Mouse (Mus musculus) kidney, postnatal 4 days (tissue): ENCODE measurements around the gene Ap2m1.
A peak's percentile ranks its signal among the peaks of the same experiment; 100 is the strongest.

Experiments
- DNase-seq, 2 experiments: peaks; one replicate each; pipeline ENCODE4 v3.0.0; 2021; ENCODE audit warnings: mixed read lengths in 2 of 2

Ap2m1 gene

DNA sequence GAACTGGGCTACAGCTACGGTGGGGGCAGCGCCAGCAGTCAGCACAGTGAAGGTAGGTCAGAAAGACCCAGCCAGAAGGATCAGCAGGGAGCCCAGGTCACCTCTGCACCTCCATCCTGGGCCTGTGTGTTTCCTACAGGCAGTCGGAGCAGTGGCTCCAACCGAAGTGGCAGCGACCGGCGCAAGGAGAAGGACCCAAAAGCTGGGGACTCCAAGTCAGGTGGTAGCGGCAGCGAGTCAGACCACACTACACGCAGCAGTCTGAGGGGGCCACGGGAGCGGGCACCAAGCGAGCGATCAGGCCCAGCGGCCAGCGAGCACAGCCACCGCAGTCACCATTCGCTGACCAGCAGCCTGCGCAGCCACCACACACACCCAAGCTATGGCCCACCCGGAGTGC is 4.3 kb upstream of the Ap2m1 start:
- DNase-seq, result no peak

DNA sequence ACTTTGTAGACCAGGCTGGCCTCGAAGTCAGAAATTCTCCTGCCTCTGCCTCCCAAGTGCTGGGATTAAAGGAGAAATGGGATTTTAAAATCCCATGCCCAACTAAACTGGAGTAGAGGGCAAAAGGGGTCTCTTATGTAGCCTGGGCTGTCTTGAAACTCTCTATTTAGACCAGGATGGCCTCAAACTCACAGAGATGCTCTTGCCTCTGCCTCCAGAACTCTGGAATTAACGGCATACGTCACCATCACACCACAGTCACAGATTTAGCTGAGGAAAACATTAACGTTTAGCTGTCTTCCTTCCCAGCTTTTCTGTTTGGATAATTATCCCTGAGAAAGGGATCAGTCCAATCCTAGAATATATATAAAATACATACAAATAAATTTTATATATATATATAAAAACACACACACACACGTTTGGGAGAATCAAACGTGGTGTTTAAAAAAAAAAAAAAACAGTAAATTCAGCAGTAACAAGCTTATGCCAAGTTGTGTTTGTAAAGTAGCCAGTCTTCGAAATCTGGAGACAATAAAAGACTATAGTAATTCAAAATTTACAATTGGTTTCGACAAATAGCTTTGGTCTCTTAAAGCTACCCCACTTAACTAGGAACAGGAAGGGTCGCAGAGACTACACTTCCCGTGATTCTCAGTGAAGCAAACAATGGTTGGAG is 522 bp upstream of the Ap2m1 start:
- no peak for DNase-seq

DNA sequence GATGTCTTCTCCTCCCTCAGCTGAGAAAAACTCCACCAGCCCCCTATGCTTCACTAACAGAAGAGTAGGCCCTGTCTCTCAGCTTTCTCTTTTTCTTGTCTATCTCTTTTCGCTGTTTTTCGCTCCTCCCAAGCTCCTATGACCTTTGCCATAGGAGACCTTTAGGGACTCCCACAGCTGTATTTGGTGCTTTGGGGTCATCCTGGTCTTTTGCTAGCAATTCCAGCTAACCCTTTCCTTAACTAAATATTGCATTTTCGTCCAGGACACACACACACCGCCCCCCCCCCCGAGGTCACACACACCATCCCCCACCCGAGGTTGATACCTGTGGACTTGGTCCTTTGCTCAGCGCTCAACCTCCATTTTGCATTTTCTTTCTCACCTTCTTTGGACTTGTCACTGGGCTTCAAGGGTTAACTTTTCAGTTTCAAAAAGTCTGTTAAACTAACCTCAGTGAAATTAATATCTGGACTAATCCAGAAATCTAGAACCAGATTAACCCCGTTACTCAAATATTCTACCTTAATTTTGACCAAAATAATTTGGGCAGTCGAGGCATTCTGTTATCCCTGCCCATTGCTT is 895 bp downstream of the Ap2m1 start:
- DNase-seq, result no peak

DNA sequence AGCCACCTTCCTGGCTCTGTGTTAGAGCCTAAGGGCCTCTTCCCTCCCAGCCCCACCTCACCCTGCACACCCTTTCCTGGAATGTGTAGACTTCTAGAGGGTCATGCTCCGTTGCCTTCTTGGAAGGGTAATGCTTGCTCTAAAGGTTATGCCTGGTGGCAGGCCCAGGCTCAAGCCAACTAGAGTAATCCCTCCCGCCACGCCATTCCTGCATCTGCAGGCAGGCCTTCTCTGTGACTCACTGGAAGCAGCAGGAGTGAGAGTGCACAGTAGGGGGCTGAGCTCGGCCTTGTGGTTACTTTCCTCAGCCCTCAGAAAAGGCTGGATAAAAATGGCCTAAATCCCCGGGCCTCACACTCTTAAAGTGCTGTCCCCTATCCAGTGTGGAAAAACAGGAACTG is 1.8 kb downstream of the Ap2m1 start:
- DNase-seq, result peak; percentile 55 to 75

DNA sequence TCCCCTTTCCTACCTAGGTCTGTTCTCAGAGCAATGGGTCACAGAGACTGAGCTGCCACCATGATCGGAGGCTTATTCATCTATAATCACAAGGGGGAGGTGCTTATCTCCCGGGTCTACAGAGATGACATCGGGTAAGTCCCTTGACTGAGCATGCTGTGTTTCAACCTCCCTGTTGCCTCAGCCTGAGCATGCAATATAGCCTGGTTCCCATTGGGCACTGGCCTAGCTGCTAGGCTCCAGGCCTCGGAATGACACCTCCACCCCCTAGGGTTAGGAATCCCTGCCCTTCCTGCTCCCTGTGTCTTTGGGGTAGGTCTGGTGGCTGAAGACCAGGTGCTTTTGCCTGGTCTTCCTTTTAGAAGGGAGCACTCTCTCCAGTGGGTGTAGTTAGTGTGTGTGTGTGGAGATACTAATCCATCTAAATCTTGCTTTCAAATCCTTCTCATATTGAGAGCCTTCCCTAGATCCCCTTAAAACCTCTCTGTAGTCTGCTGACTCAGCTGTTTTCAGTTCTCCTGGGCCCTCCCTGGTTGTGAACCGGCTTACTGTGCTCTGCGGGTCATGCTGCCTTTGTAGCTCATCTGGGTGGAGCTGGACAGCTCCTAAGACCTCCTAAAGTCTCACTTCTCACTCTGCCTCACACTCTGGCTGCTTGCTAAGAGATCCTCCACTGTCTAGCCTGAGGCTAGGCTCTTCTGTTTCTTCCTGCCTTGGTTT is 2.5 kb downstream of the Ap2m1 start:
- DNase-seq, result no peak

DNA sequence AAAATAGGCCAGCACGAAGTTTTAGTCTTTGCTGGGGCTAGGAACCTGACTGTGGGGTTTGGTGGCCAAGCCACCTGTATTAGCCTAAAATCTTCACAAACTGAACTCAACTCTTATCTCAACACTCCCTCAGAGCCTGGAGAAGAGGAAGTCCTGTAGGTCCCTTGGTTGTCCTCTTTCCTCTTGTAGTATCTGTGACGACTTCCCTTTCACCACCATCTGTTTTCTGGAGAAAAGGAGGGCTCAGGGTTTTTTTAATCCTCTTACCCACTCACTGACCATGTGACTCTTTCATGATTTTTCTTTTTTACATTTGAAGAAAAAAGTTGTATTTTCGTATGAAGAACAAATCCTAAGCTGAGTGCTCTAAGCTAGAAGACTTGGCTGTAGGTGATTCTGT is 4.4 kb downstream of the Ap2m1 start:
- no peak for DNase-seq

DNA sequence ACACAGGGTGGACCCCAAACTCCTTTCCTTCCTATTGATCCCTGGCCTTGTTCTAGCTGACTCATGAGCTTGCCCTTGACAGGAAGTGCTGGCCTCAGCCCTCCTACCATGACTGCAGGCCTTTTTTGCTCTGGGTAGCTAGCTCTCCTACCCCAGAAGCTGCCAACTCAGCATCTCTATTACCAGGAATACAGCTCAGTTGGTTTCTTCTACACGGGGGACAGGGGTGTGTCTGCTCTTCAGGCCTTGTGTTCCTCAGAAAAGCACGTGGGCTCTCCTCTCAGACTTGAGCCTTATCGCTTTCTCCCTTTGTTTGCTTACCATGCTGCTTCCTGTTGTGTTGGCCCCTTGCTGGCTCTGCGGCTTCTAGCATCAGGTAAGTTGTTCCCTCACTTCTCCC is 5.2 kb downstream of the Ap2m1 start:
- no peak for DNase-seq

DNA sequence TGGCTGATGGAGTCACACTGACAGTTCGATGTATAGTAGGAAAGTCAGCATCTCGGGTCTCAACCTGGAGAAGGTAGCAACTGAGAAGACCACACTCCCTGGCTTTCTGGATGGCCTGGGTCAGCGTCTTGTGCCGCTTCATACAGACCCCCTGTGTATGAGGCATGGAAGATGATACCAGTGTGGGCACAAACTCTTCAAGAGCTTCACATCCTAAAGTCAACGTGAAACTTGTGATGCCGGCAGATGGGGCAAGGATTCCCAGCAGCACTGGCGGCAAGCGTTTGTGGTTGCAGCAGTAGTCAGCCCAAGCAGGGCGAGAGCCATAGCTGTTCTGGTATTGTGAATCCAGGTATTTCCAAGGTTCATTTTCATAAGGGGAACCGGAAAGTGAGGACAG is 10.4 kb downstream of the Ap2m1 start:
- DNase-seq, result no peak

DNA sequence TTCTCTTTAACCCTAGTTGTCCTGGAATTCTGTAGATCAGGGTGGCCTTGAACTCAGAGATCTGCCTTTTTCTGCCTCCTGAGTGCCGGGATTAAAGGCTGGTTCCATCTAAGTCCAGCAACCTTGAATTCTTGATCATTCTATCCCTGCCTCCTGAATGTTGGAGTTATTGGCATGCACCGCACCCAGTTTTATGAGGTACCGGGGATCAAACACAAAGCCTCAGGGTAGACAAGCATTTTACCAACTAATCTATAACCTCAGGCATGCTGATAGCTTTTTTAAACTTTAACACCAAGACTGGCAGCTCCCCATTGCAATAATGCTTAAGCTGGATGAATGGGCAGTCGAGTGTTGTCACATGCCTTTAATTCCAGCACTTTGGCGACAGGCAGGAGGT is 12.1 kb downstream of the Ap2m1 start:
- DNase-seq, result no peak

DNA sequence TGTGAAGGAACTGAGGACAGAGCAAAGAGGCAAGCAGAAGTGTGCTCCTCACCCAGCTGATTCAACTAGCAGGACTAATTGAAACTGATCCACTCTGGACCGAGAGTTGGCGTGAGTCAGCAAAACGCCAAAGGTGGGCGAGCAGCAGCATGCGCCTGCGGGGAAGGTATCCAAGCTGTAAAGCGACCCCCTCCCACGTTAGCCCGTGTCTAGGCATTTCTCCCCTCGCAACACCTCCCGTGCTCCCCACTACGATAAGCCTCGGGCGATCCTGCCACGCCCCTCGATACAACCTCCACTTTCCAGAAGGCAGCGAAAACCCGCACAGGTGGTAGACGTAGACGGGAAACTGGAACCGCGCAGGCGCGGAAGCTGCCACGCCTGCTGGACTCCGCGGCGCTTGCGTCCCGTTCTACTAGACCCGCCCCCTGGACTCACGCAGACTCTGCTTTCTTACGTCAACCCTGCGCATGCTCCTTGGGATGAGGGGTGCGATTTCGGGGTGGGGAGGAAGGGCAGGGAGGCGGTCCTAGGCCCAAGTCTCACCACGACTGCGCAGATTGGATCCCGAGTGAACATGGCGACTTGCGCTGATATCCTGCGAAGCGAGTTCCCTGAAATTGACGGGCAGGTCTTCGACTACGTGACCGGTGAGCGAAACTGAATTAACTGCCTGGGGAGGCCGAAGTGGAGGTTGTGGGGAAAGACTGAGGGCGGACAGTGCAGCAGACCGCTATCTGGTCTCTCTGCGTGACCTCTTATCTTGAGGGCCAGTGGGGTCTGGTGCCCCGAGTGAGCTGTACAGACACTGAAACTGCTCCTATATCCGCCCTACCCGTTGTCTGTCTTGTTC is 13.0 kb downstream of the Ap2m1 start, which contains the start of gene Abcf3:
Abcf3 (plus strand) TSS at position 482 of the 853 bp plus-strand sequence.
- peak; percentile 97 to 98 for DNase-seq

DNA sequence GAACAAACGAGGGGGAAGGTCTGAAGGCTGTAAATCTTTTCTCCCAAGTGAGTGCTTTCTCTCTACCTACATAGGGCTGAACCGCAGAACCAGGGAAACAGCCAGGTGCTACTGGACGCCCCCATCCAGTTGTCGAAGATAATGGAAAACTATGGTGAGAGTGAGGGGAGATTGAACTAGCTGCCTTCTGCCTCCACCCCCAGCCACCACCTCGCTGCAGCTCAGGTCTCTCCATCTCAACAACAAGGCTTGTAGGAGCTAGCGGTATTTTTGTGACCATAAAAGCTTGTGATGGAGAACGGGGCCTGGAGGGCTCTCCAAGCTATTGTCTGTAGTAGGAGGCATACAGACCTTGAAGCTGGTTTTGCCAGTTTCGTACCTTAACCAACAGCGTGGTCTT is 13.9 kb downstream of the Ap2m1 start:
- no peak for DNase-seq

DNA sequence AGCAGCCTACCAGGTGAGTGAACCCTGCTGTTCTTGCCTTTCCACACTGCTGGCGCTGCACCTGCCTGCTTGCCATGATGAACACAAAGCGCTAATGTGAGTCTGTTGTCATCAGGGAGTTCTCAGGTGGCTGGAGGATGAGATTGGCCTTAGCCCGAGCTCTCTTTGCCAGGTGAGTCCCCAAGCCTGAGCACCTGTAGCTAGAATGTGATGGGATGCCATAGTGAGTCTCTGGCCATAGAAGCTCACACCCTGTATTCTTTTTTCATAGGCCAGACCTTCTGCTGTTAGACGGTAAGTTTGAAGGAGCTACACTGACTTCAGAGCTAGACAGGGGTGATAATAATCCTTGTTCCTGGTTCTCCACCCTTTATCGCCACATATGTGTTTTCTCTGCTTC is 16.4 kb downstream of the Ap2m1 start:
- no peak for DNase-seq

DNA sequence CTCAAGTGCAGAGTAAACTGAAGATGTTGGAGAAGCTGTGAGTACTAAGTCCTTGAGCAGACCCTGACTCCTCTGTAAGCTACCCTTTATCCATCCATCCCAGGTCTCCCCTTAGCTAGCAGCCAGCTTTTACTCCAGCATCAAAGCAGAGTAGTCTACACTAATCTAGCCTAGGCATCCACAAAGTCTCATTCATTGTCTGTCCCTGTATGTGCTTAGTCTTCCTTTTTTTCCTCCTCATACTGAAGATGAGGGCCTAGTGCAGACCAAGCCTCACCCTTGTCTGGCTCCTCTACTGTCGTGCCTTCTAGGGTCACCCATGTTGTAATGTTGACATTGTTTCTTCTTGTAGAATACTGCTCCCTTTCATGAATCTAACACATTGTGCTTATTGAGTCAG is 17.3 kb downstream of the Ap2m1 start:
- no peak for DNase-seq

DNA sequence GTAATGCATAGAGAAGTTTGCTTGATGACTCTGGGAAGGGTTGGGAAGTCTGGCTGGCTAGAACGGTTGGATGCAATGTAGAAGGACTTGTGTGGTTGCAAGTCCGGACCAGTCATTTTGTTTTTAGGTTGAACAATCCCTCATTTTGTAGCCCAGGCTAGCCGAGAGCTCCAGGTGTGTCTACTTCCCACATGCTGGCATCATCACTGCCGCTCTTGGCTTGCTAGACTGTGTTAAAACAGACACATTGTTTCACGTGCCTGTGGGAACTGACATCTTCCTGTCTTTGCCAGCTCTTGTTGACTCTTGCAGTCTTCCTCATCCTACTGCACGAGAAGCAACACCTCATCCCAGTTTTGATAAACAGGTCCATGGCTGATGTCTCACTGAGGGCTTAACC is 19.7 kb downstream of the Ap2m1 start:
- DNase-seq, result no peak

DNA sequence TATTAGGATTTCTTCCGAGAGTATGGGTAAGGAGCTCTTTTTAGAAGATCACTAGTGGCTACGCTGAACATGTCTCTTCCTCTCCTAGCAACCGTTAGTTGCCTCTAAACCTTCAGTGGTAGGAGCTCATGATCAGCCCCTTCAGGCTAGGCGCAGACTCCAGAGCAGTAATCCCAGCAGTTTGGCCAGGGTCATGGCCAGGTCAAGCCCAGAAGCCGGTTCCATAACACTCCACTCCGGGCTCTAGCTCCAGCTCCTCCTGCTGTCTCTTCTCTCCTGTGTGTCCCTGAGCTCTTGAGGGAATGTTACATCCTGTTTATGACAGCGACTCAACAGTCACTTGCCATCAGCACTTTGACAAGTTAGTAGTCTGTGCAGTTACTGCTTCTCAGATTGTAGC is 22.1 kb downstream of the Ap2m1 start:
- no peak for DNase-seq

DNA sequence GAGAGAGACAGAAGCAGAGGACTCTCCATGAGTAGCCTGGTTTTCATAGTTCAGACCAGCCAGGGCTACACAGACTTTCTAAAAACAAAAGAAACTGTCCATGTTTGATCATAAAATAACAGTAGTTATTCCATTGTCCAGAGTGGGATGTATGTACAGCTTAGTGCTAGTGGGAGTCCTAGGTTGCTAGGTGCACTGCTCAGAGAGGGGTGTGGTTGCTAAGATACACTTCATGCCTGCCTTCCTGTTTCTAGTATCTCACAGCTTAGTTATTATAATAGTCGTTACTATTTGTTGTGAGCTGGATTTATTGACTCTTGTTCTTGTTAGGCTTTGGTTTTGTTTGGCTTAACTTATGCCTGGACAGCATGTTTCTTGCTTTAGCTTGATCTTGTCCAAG is 29.8 kb downstream of the Ap2m1 start:
- no peak for DNase-seq

DNA sequence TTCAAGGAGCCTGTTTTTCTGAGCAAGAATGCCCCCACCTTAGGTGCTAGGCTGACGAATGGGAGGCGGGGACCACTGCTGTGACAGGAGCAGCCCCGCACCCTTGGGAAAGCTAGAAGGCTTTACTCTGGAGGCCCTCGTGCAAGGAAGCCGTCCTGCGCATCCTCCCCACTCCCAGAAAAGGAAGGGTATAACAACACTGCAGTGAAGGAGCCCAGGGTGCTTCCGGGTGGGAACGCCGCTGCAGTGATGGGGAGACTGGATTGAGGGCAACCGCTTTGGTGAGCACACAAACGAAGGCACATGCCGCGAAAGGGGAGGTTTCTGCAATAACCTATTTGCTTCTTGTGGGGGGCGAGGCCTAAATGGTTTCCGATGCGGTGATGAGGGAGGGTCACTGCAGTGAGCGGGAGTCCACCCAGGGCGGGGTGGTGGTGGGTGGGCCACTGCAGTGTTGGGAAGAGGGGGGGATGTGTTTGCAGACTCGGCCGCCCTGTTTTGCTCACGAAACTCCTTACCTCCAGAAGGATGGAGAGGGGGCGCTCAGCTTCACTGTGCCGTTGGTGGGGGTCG is 54.2 kb downstream of the Ap2m1 start, which contains the start of gene Vwa5b2:
Vwa5b2 (plus strand) TSS at position 106 of the 573 bp plus-strand sequence.
- peak; percentile 19 to 20 for DNase-seq

DNA sequence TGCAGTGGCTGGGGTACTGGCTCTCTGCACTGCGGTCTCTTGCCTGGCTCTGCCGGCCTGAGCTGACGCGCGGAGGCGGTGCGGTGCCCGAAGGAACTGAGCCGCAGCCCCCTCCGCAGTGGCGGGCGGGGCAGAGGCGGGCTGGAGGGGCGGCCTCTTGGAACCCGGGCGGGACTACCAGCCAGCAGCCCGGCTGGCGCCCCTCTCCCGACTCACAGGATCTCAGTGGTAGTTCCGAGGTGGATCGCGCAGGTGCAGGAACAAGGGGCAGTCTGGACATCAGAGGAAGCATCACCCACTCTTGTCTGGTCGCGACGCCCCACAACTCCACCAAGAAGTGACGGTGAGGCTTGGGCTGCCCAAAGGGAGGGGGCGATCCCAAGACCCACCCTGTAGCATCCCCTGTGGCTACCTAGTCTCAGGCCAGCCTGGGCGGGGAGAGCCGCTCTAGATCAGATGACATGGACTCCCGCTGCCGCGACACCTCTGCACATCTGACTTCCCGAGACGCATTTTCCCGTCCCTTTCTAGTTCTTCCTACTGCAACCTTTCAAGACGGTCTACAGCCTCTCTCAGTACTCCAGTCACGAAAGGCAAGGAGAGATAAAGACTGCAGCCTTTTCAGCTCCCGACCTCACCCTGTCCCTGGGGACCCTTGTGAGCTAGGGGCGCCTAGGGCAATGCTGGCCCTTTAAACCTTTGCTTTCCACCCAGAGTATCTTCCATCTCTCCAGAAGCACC is 54.8 kb downstream of the Ap2m1 start:
- peak; percentile 51 to 64 for DNase-seq

DNA sequence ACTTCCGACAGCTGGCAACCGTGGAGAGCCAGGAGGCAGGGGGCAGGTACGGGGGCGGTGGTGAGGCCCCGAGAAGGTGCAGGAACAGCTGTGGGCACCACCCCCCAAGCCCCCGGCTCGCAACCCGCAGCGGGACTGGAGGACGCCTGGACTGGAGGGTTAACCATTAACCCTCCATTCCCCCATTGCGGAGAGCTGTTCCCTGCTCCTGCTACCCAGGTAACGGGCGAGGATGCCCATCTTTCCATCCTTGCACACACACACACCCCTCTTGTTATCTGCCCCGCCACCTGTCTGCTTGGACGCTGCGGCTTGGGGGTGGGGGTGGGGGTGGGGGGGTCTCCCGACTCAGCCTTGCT is 55.4 kb downstream of the Ap2m1 start:
- DNase-seq, result peak; percentile 22 to 37

DNA sequence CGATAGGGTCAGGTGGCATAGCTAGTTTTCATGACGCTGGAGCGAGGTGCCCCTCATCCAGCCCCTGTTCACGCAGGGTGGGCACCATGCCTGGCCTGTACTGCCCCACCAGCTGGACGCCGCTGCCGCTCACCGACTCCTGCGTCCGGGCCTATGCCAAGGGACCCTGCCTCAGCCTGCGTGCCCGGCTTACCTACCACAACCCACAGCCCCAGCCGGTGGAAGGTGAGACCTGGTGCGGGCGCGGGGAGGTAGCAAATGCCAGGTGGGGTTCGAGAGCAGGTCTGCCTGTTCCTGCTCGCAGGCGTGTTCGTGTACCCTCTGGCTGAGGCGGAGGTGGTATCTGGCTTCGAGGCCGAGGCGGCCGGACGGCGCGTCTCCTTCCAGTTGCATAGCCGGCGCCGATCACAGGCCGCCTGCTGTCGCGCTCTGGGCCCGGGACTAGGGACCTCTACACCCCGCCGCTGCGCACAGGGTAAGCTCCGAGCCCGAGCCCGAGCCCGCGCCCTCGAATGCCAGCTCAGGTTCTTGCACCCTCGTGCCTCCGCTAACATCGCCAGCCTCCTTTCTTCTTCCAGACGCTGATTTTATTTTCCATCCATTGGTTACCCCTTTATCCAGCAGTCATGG is 55.9 kb downstream of the Ap2m1 start:
- DNase-seq, result peak; percentile 15 to 20
